Mouse (Mus musculus) frontal cortex, postnatal 10 days (tissue): ENCODE data around the gene March11.

Experiments used
- DNase-seq, 2 experiments: peaks; one replicate each; pipeline ENCODE4 v3.0.0; 2022; ENCODE audit warnings: low spot score in 2 of 2, mixed read lengths in 1 of 2

March11 gene

DNA sequence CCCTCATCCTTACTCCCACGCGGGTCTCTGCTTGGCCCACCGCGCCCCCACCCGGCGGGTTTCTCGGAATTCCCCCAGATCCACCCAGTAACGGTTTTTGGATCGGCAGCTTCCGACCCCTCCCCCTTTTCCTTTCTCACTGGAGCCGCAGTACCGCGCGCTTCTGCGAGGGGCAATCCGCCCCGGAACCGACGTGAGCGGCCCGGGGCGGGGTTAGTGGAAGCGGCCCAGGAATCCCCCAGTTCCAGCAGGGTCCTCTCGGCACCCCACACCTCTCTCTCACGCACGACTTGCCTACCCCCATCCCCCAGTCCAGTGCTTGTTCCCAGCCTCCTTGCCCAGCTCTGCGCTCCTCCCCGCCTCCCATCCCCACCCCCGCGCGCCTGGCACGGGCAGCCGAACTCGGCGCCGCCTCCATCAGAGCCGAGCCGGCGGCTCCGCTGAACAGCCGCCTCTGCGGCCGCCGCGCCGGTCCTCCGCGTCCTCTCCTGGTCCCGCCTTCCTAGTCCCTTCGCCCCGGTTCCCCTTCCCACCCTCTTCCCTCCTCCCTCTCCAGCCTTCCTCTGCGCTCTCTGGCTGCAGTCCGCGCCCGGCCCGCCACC is at the start of gene March11:
Gene March11, plus strand, starts transcription at position 420 of the 602 bp plus-strand sequence.
- peak; percentile 78 to 80 for DNase-seq

DNA sequence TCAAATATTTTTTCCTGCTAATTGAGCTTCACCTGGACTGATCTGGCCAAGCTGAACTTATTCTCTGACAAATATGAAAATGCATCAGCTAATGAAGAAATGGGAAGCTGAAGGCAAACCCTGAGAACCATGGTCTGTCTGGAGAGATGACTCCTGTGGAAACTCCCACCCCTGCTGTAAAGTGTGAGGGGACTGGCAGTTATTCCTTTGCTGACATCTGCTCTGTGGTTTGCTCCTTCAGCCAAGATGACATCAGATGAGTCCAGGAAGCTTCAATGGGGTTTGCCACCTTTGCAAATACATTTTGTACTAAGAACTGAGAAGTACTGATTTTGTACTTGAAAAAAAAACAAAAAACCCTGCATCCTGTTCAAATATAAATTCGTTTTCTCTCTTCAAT is 46.5 kb upstream of the March11 start:
- no peak for DNase-seq

DNA sequence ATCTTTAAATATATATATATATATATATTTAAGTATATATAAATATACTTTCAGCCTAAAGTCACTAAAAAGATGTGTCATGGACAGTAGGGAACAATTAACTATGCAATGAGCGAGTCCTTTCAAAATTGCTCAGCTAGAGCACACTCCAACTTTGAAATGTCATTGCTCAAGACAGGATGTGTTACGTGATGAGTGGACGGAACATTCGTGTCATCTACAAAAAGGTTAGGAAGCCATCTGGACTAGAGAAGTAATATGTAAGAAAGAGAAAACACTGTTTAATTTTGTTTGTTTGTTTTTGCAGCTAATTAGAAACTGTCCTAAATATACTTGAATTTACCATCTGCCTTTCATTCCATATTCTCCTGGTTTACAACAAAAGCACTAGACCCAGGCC is 39.3 kb upstream of the March11 start:
- no peak for DNase-seq

DNA sequence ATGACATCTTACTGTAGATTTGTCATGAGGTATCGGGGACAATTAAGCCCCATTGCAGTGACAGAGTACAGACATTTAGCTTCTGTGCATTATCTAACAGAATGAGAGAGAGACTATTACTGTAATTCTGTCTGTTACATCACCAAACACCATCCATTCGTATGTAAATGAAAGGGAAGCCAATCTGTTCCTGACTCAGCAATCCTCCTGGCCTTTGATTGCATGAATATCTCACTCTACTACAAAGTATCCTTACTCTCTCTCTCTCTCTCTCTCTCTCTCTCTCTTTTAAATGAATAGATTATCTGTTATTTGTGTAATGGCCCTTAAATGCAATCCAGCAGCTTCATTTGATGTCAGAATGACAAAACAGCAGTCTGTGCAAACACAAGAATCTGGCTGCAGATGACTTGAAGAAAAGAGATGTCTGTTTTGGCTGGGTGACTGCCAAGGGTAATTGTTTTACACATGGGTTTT is 32.8 kb upstream of the March11 start:
- DNase-seq: no peak

- no peak for DNase-seq
Observed at GRCm38 (mm10) chr15:26276608-26277007, 32.2 kb upstream of the March11 start.

DNA sequence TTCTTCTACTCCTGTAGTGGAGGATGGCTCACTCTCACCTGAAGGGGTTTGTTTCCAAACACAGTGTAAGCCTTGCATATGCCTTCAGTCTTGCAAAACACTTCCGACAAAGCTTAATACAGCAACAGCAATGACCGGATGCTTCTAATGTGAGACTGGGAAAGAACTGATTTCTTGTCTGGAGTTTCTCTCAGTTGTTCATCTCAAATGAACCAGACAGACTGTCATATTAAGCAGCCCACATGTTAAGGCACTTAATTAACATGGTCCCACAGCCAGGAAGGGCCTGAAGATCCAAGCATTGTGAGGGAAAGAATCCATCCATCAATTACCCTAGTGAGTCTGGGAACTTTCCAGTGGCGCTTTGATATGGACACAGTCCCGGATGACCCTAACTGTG is 17.0 kb upstream of the March11 start:
- no peak for DNase-seq

GRCm38 (mm10) chr15:26292811-26293210 is 16.0 kb upstream of the March11 start:
- DNase-seq: no peak

- no peak for DNase-seq
Observed at GRCm38 (mm10) chr15:26293215-26293614, 15.6 kb upstream of the March11 start.

- DNase-seq: no peak
Observed at GRCm38 (mm10) chr15:26298668-26299067, 10.2 kb upstream of the March11 start.

DNA sequence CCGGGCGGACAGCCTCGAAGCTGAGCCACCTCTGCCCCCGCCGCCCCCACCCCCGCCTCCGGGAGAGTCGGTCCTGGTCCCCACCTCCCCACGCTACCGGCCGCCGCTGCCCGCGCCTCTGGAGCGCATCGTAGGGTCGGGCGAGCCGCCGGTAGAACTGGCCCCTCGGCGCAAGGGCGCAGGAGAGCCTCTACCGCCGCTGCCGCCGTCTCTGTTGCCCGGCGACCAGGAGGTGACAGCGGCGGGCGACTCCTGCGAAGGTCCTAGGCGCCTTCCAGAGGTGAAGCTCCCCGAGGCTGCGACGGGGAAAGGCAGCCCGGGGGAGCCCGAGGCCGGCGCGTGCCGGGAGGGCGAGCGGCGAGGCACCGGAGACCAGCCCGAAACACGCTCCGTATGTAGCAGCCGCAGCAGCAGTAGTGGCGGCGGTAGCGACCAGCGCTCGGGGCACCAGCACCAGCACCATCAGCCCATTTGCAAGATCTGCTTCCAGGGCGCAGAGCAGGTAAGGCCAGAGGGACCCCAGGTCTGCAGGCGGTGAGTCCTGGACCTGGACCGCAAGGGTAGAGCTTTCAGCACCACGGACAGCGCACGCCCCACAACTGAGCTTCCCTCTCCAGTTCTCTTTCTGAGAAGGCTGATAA is 563 bp downstream of the March11 start:
- peak; percentile 9 to 34 for DNase-seq

DNA sequence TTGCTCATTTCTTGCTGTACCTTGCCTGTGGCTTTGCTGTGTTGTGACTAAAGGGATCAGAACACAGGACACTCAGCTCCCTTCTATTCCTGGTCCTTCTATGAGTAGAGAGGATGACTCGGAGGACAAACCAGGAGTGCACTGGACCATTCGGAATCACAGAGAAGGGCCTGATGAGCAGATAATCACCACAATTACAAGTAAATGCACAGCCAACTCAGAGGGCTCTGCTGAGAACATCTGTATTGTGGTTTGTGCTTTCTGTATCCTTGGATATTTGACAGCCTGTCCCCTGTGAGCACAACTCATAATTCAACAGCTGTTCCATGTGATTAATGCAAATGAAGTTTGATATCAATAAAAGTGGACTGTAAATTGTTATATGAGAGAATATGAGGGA is 11.0 kb downstream of the March11 start:
- DNase-seq: no peak

DNA sequence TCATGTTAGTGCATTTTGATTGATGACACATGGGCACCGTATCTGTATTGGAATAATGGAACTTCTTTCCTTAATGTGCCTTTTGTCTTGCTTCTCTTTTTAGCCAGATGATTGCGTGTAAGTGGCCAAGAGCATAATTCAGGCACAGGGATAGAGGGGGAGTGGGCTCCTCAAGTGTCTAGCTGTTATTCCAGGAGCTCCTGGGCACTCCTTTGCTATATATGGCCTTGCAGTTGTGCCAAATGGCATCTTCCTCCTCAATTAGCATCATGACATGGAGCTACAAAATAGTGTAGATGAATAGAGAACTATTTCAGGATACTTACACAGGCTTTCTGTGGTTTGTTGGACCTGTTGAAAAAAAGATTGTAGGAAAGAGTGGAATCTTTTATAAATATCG is 11.6 kb downstream of the March11 start:
- DNase-seq: no peak

GRCm38 (mm10) chr15:26322804-26323203 is 14.0 kb downstream of the March11 start:
- DNase-seq: no peak

GRCm38 (mm10) chr15:26327157-26327556 is 18.3 kb downstream of the March11 start:
- no peak for DNase-seq

DNA sequence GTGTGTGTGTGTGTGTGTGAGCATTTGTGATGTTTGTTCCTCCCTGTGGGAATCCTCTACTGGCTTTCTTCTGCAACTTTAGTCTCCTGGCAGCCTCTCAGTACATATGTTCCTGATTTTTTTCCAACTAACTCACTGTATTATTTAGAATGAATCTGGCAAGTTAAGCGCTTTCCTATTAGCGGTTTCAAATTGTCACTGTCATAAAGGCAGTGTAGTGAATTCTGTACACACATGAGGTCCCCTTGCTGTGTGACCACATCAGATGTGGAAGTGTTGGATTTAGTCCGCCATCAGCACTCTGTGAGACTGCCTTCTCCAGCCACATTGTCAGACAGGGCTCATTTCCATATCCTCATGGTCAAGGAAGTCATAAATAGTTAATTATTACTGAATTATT is 26.9 kb downstream of the March11 start:
- no peak for DNase-seq

DNA sequence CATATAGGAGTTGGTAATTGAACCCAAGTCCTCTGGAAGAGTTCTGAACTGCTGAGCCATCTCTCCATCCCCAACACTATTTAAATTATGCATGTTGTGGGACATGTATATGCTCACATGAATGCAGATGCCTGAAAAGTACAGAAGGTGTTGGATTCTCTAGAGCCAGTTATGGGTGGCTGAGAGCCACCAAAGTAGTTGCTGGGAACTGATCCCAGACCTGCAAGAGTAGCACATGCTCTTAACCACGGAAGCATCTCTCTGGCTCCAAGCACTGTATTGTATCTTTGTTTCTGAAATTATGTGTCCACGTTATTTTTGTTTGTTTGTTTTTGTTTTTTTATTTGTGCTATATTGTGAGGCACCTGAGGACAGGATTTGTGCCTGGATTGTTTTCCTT is 28.9 kb downstream of the March11 start:
- no peak for DNase-seq

DNA sequence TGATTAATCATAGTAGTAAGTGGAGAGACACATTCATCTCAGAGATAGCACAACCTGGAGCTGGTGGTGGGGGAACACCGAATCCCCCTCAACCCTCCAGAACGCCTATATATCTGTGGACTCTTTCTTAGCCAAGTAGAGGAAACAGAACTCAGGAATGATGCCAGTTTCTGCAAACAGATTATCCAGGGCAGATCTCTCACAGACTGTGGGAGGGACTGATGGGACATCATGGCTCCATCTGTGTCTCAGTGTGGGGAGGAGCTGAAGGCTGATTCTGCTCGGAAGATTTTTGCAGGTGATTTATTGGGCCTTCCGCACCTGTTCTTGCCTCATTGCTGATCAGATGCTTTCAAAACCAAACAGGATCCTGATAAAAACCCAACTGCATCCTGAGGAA is 29.5 kb downstream of the March11 start:
- no peak for DNase-seq

GRCm38 (mm10) chr15:26340490-26340889 is 31.6 kb downstream of the March11 start:
- DNase-seq: no peak

- DNase-seq: no peak
Observed at GRCm38 (mm10) chr15:26340966-26341365, 32.1 kb downstream of the March11 start.

DNA sequence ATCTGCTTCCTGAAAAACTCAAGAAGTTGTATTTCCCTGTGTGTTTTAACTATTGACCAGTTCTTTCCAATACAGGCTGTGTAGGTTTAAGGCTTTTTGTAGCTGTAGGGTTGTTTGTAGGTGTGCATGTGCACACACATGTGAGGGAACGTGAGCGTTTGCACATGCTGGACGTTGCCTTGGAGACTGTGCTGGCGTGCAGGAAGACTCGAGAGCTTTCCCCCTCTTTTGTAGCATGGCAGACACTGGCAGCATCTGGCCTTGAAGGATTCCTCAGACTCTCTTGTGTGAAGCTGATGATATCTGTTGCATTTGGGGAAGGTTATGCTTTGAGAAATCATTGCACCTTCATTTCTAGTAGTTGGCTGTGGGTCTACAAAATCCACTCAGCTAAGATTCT is 35.5 kb downstream of the March11 start:
- peak in 1 of 2 experiments; percentile 12 for DNase-seq

- DNase-seq: no peak
Observed at GRCm38 (mm10) chr15:26353656-26354055, 44.8 kb downstream of the March11 start.

GRCm38 (mm10) chr15:26365344-26365743 is 56.5 kb downstream of the March11 start:
- peak; percentile 7 to 17 for DNase-seq

DNA sequence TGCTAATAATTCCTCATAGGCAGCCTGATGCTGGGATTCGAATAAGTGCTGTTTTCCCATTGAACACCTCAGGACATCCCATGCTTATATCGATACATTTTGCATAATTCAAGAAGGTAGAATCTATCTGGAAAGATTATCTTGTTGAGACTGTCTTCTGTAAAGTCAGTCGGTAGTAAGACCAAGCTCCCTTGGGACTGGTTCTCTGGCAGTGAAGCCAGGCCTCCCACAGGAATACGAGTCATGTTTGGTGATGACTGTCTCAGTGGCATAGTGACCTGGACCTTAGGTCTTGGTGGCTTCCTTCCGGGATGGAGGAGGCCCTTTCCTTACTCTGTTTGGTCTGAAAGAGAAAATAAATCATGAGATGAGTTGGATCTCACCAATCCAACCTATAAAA is 57.7 kb downstream of the March11 start:
- no peak for DNase-seq

DNA sequence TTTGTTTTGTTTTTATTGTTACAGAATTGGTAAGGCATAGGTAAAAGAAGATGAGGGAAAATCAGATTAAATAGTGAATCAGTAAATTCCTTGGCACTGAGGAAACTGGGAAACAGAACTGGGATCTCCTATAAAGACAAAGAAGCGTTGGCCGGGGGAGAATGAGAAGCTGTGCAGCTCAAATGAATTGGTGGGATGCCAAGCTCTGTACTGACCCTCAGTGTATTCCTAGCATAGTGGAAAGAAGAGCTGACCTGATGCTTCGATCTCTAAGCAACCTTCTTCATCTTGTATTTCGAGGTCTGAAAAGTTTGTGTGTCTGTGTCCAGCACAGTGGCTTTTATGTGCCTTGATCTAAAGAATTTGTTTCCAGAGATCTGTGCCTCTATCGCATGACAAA is 64.9 kb downstream of the March11 start:
- DNase-seq: no peak
